Mouse (Mus musculus): ENCODE measurements around the gene Neurod2. TPM values are rescaled to one million over a fixed set of nuclear protein-coding genes. Genes with fewer than 3 reads are reported as not detected.

Neurod2 gene
- polyA plus RNA-seq, 1 experiment: not detected

- 67% methylated on average over 4 of the region's 4 CpGs for WGBS
- H3K27ac ChIP-seq (ENCODE audit: control insufficient read depth, insufficient read depth, low read depth, low read length, poor library complexity): no peak overlapping the region
- H3K4me1 ChIP-seq (ENCODE audit: control insufficient read depth, insufficient read depth, low read length): no peaks in the 10 kb centered on the region
- no peak overlapping the region for H3K4me3 ChIP-seq (replicated peaks; ENCODE audit: control insufficient read depth, low read depth, low read length)
- no peak for TF ChIP-seq POLR2A (IDR thresholded peaks at IDR 0.05; ENCODE audit: borderline replicate concordance, control insufficient read depth, low read depth, low read length)
- no peak for TF ChIP-seq CTCF (IDR thresholded peaks at IDR 0.05; ENCODE audit: control insufficient read depth, insufficient read depth, low read length)
Observed at GRCm38 (mm10) chr11:98332841-98333240, 3.4 kb upstream of the Neurod2 start.

DNA sequence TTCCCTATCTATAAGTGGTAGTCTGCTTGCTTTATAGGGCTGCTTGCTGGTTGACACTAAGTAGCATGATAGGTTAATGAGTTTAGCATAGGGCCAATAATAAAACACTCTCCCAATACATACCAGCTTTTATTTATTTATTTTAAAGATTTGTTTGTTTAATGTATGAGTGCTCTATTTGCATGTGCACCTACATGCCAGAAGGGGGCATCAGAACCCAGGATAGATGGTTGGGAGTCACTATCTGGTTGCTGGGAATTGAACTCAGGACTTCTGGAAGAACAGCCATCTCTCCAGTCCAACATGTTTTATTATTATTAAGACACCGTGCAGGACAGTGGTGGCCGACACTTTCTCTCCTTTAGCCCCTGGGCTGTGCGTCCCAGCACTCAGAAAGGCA lies 2.7 kb upstream of the Neurod2 start:
- H3K4me1 ChIP-seq (ENCODE audit: control insufficient read depth, insufficient read depth, low read length): no peaks in the 10 kb centered on the region
- no peak overlapping the region for H3K27ac ChIP-seq (ENCODE audit: control insufficient read depth, insufficient read depth, low read depth, low read length, poor library complexity)
- H3K4me3 ChIP-seq (replicated peaks; ENCODE audit: control insufficient read depth, low read depth, low read length): no peak overlapping the region
- no peak for TF ChIP-seq POLR2A (IDR thresholded peaks at IDR 0.05; ENCODE audit: borderline replicate concordance, control insufficient read depth, low read depth, low read length)
- no peak for TF ChIP-seq CTCF (IDR thresholded peaks at IDR 0.05; ENCODE audit: control insufficient read depth, insufficient read depth, low read length)
- WGBS: 73% methylated on average over 3 of the region's 3 CpGs

- H3K4me1 ChIP-seq (ENCODE audit: control insufficient read depth, insufficient read depth, low read length): no peaks in the 10 kb centered on the region
- H3K4me3 ChIP-seq (replicated peaks; ENCODE audit: control insufficient read depth, low read depth, low read length): no peak overlapping the region
- WGBS: 56% methylated on average over 1 of the region's 1 CpGs
- TF ChIP-seq POLR2A (IDR thresholded peaks at IDR 0.05; ENCODE audit: borderline replicate concordance, control insufficient read depth, low read depth, low read length) (no peak), CTCF (IDR thresholded peaks at IDR 0.05; ENCODE audit: control insufficient read depth, insufficient read depth, low read length) (no peak)
- H3K27ac ChIP-seq (ENCODE audit: control insufficient read depth, insufficient read depth, low read depth, low read length, poor library complexity): no peak overlapping the region
Observed at GRCm38 (mm10) chr11:98331401-98331800, 2.0 kb upstream of the Neurod2 start.

DNA sequence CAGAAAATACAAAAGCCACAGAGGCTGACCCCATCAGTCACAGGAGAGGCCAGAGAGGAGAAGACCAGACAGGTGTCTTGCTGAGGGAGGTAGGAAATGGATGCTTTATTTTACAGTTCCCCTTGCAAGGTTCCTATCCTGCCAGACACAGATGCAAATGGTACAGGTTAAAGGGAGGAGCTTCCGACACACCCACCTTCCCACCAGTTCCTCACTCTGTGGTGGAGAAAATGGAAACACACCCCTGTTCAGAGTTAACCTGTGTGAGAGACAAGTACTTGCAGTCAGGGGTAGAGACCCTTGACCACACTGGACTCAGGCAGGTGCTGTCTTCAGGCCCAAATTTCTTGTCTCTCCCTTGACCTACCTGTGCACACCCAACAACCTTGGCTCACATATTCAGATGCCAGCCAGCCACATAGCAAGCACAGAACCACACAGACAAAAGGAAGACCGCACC lies 1.3 kb upstream of the Neurod2 start:
- Histone ChIP-seq H3K4me1 (ENCODE audit: control insufficient read depth, insufficient read depth, low read length) (no peaks in the 10 kb centered on the region), H3K27ac (ENCODE audit: control insufficient read depth, insufficient read depth, low read depth, low read length, poor library complexity) (no peak overlapping the region), H3K4me3 (replicated peaks; ENCODE audit: control insufficient read depth, low read depth, low read length) (no peak overlapping the region)
- TF ChIP-seq CTCF (IDR thresholded peaks at IDR 0.05; ENCODE audit: control insufficient read depth, insufficient read depth, low read length): no peak
- TF ChIP-seq POLR2A (IDR thresholded peaks at IDR 0.05; ENCODE audit: borderline replicate concordance, control insufficient read depth, low read depth, low read length): no peak
- 58% methylated on average over 2 of the region's 2 CpGs for WGBS

- H3K4me3 ChIP-seq (replicated peaks; ENCODE audit: control insufficient read depth, low read depth, low read length): no peak overlapping the region
- 38% methylated on average over 9 of the region's 9 CpGs for WGBS
- no peaks in the 10 kb centered on the region for H3K4me1 ChIP-seq (ENCODE audit: control insufficient read depth, insufficient read depth, low read length)
- TF ChIP-seq POLR2A (IDR thresholded peaks at IDR 0.05; ENCODE audit: borderline replicate concordance, control insufficient read depth, low read depth, low read length): no peak
- no peak for TF ChIP-seq CTCF (IDR thresholded peaks at IDR 0.05; ENCODE audit: control insufficient read depth, insufficient read depth, low read length)
- no peak overlapping the region for H3K27ac ChIP-seq (ENCODE audit: control insufficient read depth, insufficient read depth, low read depth, low read length, poor library complexity)
Observed at GRCm38 (mm10) chr11:98329960-98330744, 704 bp upstream of the Neurod2 start.

GRCm38 (mm10) chr11:98328371-98329069 lies 928 bp downstream of the Neurod2 start:
- 2% methylated on average over 56 of the region's 56 CpGs for WGBS
- TF ChIP-seq CTCF (IDR thresholded peaks at IDR 0.05; ENCODE audit: control insufficient read depth, insufficient read depth, low read length) (no peak), POLR2A (IDR thresholded peaks at IDR 0.05; ENCODE audit: borderline replicate concordance, control insufficient read depth, low read depth, low read length) (no peak)
- no peaks in the 10 kb centered on the region for H3K4me1 ChIP-seq (ENCODE audit: control insufficient read depth, insufficient read depth, low read length)
- no peak overlapping the region for H3K27ac ChIP-seq (ENCODE audit: control insufficient read depth, insufficient read depth, low read depth, low read length, poor library complexity)
- no peak overlapping the region for H3K4me3 ChIP-seq (replicated peaks; ENCODE audit: control insufficient read depth, low read depth, low read length)

DNA sequence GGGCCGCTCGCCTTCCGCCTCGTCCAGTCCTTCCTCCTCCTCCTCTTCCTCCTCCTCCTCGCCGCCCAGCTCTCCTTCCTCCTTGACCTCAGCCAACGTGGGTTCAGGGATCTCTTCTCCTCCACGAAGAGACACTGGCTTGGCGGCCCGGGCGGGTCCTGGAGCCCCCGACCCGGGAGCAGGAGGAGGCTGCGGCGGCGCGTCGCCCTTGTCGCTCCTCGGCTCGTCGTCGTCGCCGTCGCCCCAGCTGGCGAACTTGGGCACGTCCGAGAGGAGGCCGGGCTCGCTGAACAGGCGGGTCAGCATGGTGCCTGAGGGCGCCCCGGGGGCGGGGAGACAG lies 1.4 kb downstream of the Neurod2 start:
- Histone ChIP-seq H3K27ac (ENCODE audit: control insufficient read depth, insufficient read depth, low read depth, low read length, poor library complexity) (no peak overlapping the region), H3K4me3 (replicated peaks; ENCODE audit: control insufficient read depth, low read depth, low read length) (no peak overlapping the region), H3K4me1 (ENCODE audit: control insufficient read depth, insufficient read depth, low read length) (no peaks in the 10 kb centered on the region)
- no peak for TF ChIP-seq POLR2A (IDR thresholded peaks at IDR 0.05; ENCODE audit: borderline replicate concordance, control insufficient read depth, low read depth, low read length)
- no peak for TF ChIP-seq CTCF (IDR thresholded peaks at IDR 0.05; ENCODE audit: control insufficient read depth, insufficient read depth, low read length)
- 1% methylated on average over 35 of the region's 35 CpGs for WGBS

DNA sequence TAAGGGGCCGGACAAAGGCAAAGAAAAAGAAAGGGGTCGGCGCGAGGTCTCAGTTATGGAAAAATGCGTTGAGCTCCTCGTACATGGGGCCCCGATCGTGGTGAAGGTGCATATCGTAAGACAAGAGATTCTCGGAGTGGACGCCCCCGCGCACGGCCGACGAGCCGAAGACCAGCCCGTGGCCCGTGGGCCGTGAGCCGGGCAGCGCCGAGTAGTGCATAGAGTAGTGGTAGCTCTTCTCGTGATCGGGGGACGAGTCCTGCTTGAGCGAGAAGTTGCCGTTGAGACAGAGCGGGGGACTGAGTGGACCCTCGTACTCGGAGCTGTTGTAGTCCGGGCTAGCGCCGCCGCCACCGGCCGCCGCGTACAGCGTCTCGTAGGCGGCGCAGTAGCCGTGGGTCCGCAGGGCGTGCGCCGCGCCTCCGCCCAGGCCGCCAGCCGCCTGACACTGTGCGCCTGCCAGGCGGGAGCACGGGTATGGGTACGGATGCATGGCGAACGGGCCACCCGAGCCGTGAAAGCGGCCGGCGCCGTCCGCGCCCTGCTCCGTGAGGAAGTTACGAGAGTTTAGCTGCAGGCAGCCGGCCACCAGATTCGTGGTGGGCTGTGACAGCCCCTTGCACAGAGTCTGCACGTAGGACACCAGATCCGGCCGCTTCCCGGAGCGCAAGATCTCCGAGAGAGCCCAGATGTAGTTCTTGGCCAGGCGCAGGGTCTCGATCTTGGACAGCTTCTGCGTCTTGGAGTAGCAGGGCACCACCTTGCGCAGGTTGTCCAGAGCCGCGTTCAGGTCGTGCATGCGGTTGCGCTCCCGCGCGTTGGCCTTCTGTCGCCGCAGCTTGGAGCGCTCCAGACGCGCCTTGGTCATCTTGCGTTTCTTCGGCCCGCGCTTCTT lies 2.1 kb downstream of the Neurod2 start:
- no peaks in the 10 kb centered on the region for H3K4me1 ChIP-seq (ENCODE audit: control insufficient read depth, insufficient read depth, low read length)
- H3K4me3 ChIP-seq (replicated peaks; ENCODE audit: control insufficient read depth, low read depth, low read length): no peak overlapping the region
- 2% methylated on average over 97 of the region's 97 CpGs for whole genome bisulfite sequencing
- no peak overlapping the region; the same call in 1 of the 2 replicates for H3K27ac ChIP-seq (ENCODE audit: control insufficient read depth, insufficient read depth, low read depth, low read length, poor library complexity)
- TF ChIP-seq POLR2A (IDR thresholded peaks at IDR 0.05; ENCODE audit: borderline replicate concordance, control insufficient read depth, low read depth, low read length): no peak
- no peak for TF ChIP-seq CTCF (IDR thresholded peaks at IDR 0.05; ENCODE audit: control insufficient read depth, insufficient read depth, low read length)

Data from bone marrow, adult 2 months (tissue).